Mouse (Mus musculus): Measurements from ENCODE around the gene Nr1d2.
A peak's percentile ranks its signal among the peaks of the same experiment; 100 is the strongest.
"Not testable (repeated sequence)": the region's sequence is repeated elsewhere in the genome, so short reads cannot be mapped to it uniquely, and the experiment has no call there.

The Nr1d2 gene

GRCm38 (mm10) chr14:18238750-18239731, at the start of gene Nr1d2:
Gene Nr1d2, minus strand, starts transcription at chr14:18239127.
- DNase-seq, result peak; percentile 100

- DNase-seq, result no peak
These were observed 48.5 kb upstream of the Nr1d2 start for GRCm38 (mm10) chr14:18287391-18287790.

- no peak for DNase-seq
These were observed 47.5 kb upstream of the Nr1d2 start for GRCm38 (mm10) chr14:18286441-18286840.

GRCm38 (mm10) chr14:18285476-18285875, 46.5 kb upstream of the Nr1d2 start:
- no peak for DNase-seq

GRCm38 (mm10) chr14:18284581-18284980, 45.7 kb upstream of the Nr1d2 start:
- peak; percentile 51 for DNase-seq

- no peak for DNase-seq
These were observed 41.4 kb upstream of the Nr1d2 start for GRCm38 (mm10) chr14:18280375-18280774.

GRCm38 (mm10) chr14:18274526-18274925, 35.6 kb upstream of the Nr1d2 start:
- no peak for DNase-seq

GRCm38 (mm10) chr14:18271666-18272065, 32.7 kb upstream of the Nr1d2 start:
- DNase-seq, result no peak

GRCm38 (mm10) chr14:18270529-18271441, 31.9 kb upstream of the Nr1d2 start, which contains the start of the genes Nkiras1 and Rpl15:
Gene Nkiras1, plus strand, starts transcription at chr14:18271136.
Gene Rpl15, minus strand, starts transcription at chr14:18271391.
- DNase-seq, result peak; percentile 99

- not testable (repeated sequence) for DNase-seq
These were observed 31.1 kb upstream of the Nr1d2 start for GRCm38 (mm10) chr14:18269947-18270528.

GRCm38 (mm10) chr14:18263427-18263826, 24.5 kb upstream of the Nr1d2 start:
- DNase-seq, result peak; percentile 28

- DNase-seq, result no peak
These were observed 22.3 kb upstream of the Nr1d2 start for GRCm38 (mm10) chr14:18261203-18261602.

- DNase-seq, result no peak
These were observed 3.8 kb upstream of the Nr1d2 start for GRCm38 (mm10) chr14:18242638-18243130.

GRCm38 (mm10) chr14:18241786-18242185, 2.9 kb upstream of the Nr1d2 start:
- no peak for DNase-seq

GRCm38 (mm10) chr14:18240132-18240531, 1.2 kb upstream of the Nr1d2 start:
- no peak for DNase-seq

- DNase-seq, result peak; percentile 99
These were observed 687 bp downstream of the Nr1d2 start for GRCm38 (mm10) chr14:18238131-18238749.

GRCm38 (mm10) chr14:18237381-18237780, 1.5 kb downstream of the Nr1d2 start:
- DNase-seq, result no peak

- not testable (repeated sequence) for DNase-seq
These were observed 2.3 kb downstream of the Nr1d2 start for GRCm38 (mm10) chr14:18236496-18237235.

GRCm38 (mm10) chr14:18233981-18234960, 4.7 kb downstream of the Nr1d2 start:
- DNase-seq, result no peak

GRCm38 (mm10) chr14:18233076-18233475, 5.9 kb downstream of the Nr1d2 start:
- DNase-seq, result no peak

All from kidney, adult 9 months (tissue).